Mouse (Mus musculus) intestine, postnatal 0 days (tissue): ENCODE data around the gene Lcn8. TPM values are rescaled to one million over a fixed set of nuclear protein-coding genes. Genes with fewer than 3 reads are reported as not detected.

Experiments used
- ATAC-seq: fragments of 200-750 bp; cut with Nextera tagmentation; 2 replicates; pipeline ENCODE4 v1.8.0; 2017; ENCODE audit warnings: mild to moderate bottlenecking, moderate TSS enrichment, moderate library complexity
- H3K27ac ChIP-seq: fragments of 300-500 bp; sonication (generic); 2 replicates; pipeline ENCODE4 v1.5.1; 2014; ENCODE audit warnings: mild to moderate bottlenecking, low read depth, low read length, moderate library complexity
- H3K27me3 ChIP-seq: fragments of 300-500 bp; sonication (generic); replicated peaks from 2 replicates; pipeline ENCODE4 v1.6.1; 2014; ENCODE audit warnings: low read length, mixed read lengths; ENCODE audit not compliant: control insufficient read depth, insufficient read depth
- H3K36me3 ChIP-seq: fragments of 300-500 bp; sonication (generic); 2 replicates; pipeline ENCODE4 v1.6.1; 2014; ENCODE audit warnings: mild to moderate bottlenecking, moderate library complexity; ENCODE audit not compliant: control insufficient read depth, insufficient read depth
- H3K4me1 ChIP-seq: fragments of 300-500 bp; sonication (generic); replicated peaks from 2 replicates; pipeline ENCODE4 v1.6.1; 2014; ENCODE audit warnings: antibody characterized with exemption, low read length, mixed read lengths; ENCODE audit not compliant: control insufficient read depth, insufficient read depth
- H3K4me2 ChIP-seq: fragments of 300-500 bp; sonication (generic); replicated peaks from 2 replicates; pipeline ENCODE4 v1.6.1; 2014; ENCODE audit warnings: low read depth, mild to moderate bottlenecking, moderate library complexity
- H3K4me3 ChIP-seq: fragments of 300-500 bp; sonication (generic); 2 replicates; pipeline ENCODE4 v1.5.1; 2014; ENCODE audit warnings: low read depth, low read length
- H3K9ac ChIP-seq: fragments of 300-500 bp; sonication (generic); 2 replicates; pipeline ENCODE4 v1.6.1; 2014; ENCODE audit warnings: mild to moderate bottlenecking, low read depth, low read length
- H3K9me3 ChIP-seq: fragments of 300-500 bp; sonication (generic); 2 replicates; pipeline ENCODE4 v1.6.1; 2016; ENCODE audit warnings: mixed run types; ENCODE audit not compliant: control insufficient read depth
- CTCF ChIP-seq: sonication (generic); IDR thresholded peaks from 2 replicates; pipeline ENCODE4 v1.5.1; 2016; ENCODE audit warnings: low read depth, mild to moderate bottlenecking, control low read depth, antibody characterized with exemption, moderate library complexity
- WGBS: fragments of 180-500 bp; shearing (Covaris S2); extraction: QIAGEN DNeasy Blood & Tissue Kit; methylation state at CpG from one replicate; pipeline ENCODE4 v1.1.7; 2014; 5-methylcytosine and 5-hydroxymethylcytosine counted together
- polyA plus RNA-seq: library from polyadenylated mRNA; unstranded; fragments of >200 nt; fragmentation: Nextera tagmentation; extraction: Ambion mirVana; gene quantifications from 2 replicates; pipeline ENCODE4 v1.2.1, GENCODE M21; 2015

The Lcn8 gene
- polyA plus RNA-seq, 1 experiment from 2014 or later: not detected

GRCm38 (mm10) chr2:25620852-25621228, 32.1 kb upstream of the Lcn8 start:
- H3K9me3 ChIP-seq: no peaks in the 10 kb centered on the region
- no peak overlapping the region for H3K9ac ChIP-seq
- WGBS: 87% methylated on average over 4 of the region's 4 CpGs

GRCm38 (mm10) chr2:25621229-25622200, 31.4 kb upstream of the Lcn8 start, which contains the start of gene Tmem141:
Gene Tmem141 (minus strand): TSS chr2:25622005.
- Histone ChIP-seq H3K9me3 (no peaks in the 10 kb centered on the region), H3K36me3 (no peaks in the 10 kb centered on the region; the same call in 1 of the 2 replicates), H3K27me3 (peaks cover 9% of the 10 kb centered on the region; the same call in 1 of the 2 replicates), H3K4me1 (no peaks in the 10 kb centered on the region), H3K4me2 (peak within 1 kb of the TSS; percentile 78), H3K4me3 (peak within 1 kb of the TSS; percentile 47), H3K9ac (peak within 1 kb of the TSS; percentile 28), H3K27ac (no peak within 1 kb of the TSS)
- WGBS: 5% methylated on average over 34 of the region's 34 CpGs
- peak; percentile 86 for TF ChIP-seq CTCF
- ATAC-seq: peak; percentile 86

More at GRCm38 (mm10) chr2:25620852-25621228, 32.1 kb upstream of the Lcn8 start:
- no peak overlapping the region for H3K4me3 ChIP-seq
- no peak overlapping the region for H3K27ac ChIP-seq
- TF ChIP-seq CTCF: no peak
- no peaks in the 10 kb centered on the region; the same call in 1 of the 2 replicates for H3K36me3 ChIP-seq
- H3K27me3 ChIP-seq: peaks cover 14% of the 10 kb centered on the region; the same call in 1 of the 2 replicates
- no peak for ATAC-seq
- no peak overlapping the region for H3K4me2 ChIP-seq
- H3K4me1 ChIP-seq: no peaks in the 10 kb centered on the region

DNA sequence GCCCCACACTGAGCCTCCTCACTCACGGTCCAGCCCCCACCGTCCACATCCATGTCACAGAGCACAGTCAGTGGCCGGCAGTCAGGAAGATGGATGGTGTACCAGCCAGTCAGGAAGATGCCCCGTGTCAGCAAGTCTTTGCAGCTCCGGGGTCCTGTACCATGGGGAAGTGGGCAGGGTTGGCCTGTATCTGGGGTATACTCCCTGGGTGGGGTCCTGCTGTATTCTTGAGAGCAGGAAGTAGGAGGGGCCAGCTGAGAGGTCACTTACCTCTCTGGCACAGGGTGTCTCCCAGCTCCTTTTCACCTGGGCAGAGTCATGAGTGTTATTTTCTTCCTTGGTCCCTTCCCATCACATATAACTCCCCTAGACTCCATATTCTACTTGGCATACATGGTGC, 26.9 kb upstream of the Lcn8 start:
- no peak overlapping the region for H3K4me2 ChIP-seq
- no peak overlapping the region for H3K27ac ChIP-seq
- H3K36me3 ChIP-seq: no peaks in the 10 kb centered on the region
- no peak for TF ChIP-seq CTCF
- no peaks in the 10 kb centered on the region for H3K4me1 ChIP-seq
- no peaks in the 10 kb centered on the region for H3K9me3 ChIP-seq
- no peak overlapping the region for H3K9ac ChIP-seq
- H3K27me3 ChIP-seq: no peaks in the 10 kb centered on the region
- H3K4me3 ChIP-seq: no peak overlapping the region
- 54% methylated on average over 5 of the region's 5 CpGs for WGBS
- no peak for ATAC-seq

- Histone ChIP-seq H3K27me3 (no peaks in the 10 kb centered on the region), H3K4me3 (no peak within 1 kb of the TSS), H3K9ac (no peak within 1 kb of the TSS), H3K4me2 (no peak within 1 kb of the TSS), H3K27ac (no peak within 1 kb of the TSS), H3K9me3 (no peaks in the 10 kb centered on the region), H3K4me1 (no peaks in the 10 kb centered on the region), H3K36me3 (no peaks in the 10 kb centered on the region)
- no peak for TF ChIP-seq CTCF
- 67% methylated on average over 6 of the region's 6 CpGs for WGBS
- ATAC-seq: no peak
Measured at GRCm38 (mm10) chr2:25627811-25628210, 25.1 kb upstream of the Lcn8 start, which contains the start of gene Fcna. Gene Fcna (minus strand): TSS chr2:25628030.

DNA sequence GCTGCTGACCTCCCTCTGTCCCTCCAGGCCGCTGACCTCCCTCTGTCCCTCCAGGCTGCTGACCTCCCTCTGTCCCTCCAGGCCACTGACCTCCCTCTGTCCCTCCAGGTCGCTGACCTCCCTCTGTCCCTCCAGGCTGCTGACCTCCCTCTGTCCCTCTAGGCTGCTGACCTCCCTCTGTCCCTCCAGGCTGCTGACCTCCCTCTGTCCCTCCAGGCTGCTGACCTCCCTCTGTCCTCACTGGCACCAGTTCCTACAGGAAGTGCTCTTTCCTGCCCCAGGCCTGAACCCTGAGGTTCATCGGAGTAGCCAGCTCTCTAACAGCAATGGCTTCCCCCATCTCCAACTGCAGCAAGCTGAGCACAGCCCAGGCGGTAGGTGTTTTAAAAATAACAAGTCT, 24.2 kb upstream of the Lcn8 start:
- ATAC-seq: no peak
- no peaks in the 10 kb centered on the region for H3K4me1 ChIP-seq
- H3K9me3 ChIP-seq: no peaks in the 10 kb centered on the region
- 62% methylated on average over 4 of the region's 4 CpGs for WGBS
- H3K9ac ChIP-seq: no peak overlapping the region
- no peaks in the 10 kb centered on the region for H3K27me3 ChIP-seq
- no peak overlapping the region for H3K4me3 ChIP-seq
- H3K4me2 ChIP-seq: no peak overlapping the region
- no peak for TF ChIP-seq CTCF
- no peaks in the 10 kb centered on the region for H3K36me3 ChIP-seq
- no peak overlapping the region for H3K27ac ChIP-seq

DNA sequence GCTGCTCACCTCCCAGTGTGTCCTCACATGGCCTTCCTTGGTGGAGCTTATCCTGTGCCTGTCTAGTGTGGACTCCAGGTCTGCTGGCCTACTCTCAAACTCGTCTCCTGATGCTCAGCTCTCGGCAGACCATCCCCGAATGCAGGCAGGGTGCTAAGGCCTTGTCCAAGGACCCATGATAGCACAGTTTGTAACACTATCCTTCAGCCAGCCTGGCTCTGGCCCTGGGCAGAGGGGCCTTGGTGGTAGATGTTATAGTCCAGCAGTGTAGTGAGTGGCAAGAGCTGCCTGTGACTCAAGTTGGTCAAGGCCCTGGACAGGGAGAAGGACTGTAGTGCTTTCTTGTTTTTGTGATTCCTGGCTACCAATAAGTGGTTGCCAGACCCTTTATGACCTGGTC, 19.3 kb upstream of the Lcn8 start:
- Histone ChIP-seq H3K4me1 (no peaks in the 10 kb centered on the region), H3K36me3 (no peaks in the 10 kb centered on the region), H3K27ac (no peak overlapping the region), H3K4me3 (no peak overlapping the region), H3K4me2 (no peak overlapping the region), H3K9me3 (no peaks in the 10 kb centered on the region), H3K27me3 (no peaks in the 10 kb centered on the region), H3K9ac (no peak overlapping the region)
- no peak for ATAC-seq
- WGBS: 81% methylated on average over 3 of the region's 3 CpGs
- TF ChIP-seq CTCF: no peak
